Mouse (Mus musculus): ENCODE data around the gene G6pc.
A peak's percentile ranks its signal among the peaks of the same experiment; 100 is the strongest.
"Not testable (repeated sequence)": the region's sequence is repeated elsewhere in the genome, so short reads cannot be mapped to it uniquely, and the experiment has no call there.

The G6pc gene

DNA sequence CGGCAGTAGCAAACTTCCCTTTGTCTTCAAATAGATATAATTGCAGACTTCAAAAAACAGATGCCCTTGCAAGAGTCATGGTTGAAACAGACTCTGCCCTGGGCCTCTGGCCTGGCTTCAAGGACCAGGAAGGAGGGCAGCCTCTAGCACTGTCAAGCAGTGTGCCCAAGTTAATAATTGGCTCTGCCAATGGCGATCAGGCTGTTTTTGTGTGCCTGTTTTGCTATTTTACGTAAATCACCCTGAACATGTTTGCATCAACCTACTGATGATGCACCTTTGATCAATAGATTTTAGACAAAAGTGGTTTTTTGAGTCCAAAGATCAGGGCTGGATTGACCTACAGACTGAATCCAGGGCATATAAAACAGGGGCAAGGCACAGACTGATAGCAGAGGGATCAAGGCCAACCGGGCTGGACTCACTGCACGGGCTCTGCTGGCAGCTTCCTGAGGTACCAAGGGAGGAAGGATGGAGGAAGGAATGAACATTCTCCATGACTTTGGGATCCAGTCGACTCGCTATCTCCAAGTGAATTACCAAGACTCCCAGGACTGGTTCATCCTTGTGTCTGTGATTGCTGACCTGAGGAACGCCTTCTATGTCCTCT, at the start of gene G6pc:
Gene G6pc (plus strand): TSS at position 236 of the 610 bp plus-strand sequence.
- no peak for DNase-seq

DNA sequence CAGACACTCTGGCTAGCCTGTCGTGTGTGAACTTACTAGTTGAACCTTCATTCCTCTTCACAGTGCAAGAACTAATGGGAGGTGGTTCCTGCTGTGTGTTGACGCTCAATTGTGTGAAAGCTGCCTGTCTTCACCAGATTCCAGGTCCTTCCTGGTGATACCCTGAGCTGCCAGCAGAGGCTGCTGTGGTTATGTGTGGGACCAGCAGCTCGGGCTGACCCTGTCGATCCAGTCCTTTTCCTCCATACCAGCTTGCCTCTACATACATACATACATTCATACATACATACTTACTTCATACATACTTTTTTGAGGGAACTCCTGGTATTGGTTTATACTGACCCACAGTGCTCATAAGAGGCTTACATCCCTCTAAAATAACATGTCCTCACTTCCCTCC, 43.8 kb upstream of the G6pc start:
- DNase-seq: peak; percentile 77

DNA sequence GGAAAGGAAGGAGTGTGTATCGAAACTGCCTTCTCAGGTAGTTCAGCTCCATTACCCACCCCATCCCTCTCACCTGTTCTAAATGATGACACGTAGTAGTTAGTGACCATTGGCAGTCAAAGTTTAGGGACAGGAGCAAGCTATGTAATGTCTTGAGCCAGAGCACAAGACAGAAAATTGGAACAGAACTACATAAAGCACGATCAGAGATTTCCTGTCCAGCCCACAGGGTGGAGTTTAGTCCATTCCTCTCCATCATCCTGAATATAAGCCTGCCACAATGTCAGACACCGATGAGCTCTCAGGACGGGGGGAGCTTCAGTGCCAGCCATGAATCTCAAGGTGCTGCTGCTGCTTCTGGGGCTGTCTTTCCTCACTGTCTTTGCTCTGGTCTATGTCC, 42.6 kb upstream of the G6pc start, which contains the start of gene Aoc2:
Gene Aoc2 (plus strand): TSS at position 301 of the 400 bp plus-strand sequence.
- no peak for DNase-seq

DNA sequence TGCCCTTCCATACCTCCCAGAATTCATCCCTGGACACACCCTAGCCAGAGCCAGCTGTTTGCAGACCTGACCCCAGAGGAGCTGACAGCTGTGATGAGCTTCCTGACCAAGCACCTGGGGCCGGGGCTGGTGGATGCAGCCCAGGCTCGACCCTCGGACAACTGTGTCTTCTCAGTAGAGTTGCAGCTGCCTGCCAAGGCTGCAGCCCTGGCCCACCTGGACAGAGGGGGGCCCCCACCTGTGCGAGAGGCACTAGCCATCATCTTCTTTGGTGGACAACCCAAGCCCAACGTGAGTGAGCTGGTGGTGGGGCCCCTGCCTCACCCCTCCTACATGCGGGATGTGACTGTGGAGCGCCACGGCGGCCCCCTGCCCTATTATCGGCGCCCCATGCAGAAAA, 42.2 kb upstream of the G6pc start:
- DNase-seq: not testable (repeated sequence)

DNA sequence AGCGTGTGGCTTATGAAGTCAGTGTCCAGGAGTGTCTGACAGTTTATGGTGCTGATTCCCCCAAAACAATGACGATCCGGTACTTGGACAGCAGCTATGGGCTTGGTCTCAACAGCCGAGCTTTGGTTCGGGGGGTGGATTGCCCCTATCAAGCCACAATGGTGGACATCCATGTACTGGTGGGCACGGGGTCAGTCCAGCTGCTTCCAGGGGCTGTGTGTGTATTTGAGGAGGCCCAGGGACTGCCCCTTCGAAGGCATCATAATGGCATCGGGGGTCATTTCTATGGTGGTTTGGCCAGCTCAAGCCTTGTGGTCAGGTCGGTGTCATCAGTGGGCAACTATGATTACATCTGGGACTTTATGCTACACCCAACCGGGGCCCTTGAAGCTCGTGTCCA, 41.2 kb upstream of the G6pc start:
- no peak for DNase-seq

DNA sequence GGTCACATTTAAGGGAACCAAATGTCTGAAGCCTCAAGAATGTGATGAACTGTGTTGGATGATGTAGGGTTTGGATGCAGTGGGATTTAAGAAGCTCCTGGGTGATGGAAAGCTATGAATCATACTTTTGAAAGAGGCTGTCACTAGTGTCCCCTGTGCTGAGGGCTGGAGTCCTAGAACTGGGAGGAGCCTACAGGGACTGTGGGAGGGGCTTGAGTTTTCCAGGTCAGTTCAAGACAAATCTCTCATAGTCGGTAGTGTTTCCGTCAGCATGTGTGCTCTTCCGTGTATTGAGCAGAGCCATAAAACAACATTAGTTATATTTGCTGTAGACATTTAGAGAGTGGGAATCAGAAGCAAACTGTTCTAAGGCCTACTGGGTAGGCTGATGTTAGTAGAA, 40.0 kb upstream of the G6pc start:
- DNase-seq: no peak

DNA sequence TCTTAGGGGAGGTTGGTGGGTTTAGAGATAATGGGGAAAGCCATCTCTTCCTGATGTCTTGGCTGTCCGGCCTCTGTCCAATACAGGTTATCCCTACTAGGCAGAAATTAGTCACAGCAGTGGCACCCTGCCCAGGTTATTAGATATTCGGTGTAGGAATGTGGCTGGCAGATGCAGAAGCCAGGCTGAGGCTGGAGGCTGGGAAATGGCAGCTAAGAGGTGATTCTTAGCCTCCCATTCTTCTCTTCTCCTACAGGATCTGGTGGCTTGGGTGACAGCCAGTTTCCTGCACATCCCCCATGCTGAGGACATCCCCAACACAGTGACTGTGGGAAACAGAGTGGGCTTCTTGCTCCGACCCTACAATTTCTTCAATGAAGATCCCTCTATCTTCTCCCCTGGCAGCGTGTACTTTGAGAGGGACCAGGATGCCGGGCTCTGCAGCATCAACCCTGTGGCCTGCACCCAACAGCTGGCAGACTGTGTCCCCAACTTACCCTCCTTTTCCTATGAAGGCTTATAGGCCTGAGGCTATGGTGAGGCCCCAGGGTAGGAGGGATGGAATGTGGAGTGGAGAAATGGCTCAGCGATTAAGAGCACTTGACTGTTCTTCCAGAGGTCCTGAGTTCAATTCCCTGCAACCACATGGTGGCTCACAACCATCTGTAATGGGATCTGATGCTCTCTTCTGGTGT, 38.3 kb upstream of the G6pc start:
- peak; percentile 22 for DNase-seq

DNA sequence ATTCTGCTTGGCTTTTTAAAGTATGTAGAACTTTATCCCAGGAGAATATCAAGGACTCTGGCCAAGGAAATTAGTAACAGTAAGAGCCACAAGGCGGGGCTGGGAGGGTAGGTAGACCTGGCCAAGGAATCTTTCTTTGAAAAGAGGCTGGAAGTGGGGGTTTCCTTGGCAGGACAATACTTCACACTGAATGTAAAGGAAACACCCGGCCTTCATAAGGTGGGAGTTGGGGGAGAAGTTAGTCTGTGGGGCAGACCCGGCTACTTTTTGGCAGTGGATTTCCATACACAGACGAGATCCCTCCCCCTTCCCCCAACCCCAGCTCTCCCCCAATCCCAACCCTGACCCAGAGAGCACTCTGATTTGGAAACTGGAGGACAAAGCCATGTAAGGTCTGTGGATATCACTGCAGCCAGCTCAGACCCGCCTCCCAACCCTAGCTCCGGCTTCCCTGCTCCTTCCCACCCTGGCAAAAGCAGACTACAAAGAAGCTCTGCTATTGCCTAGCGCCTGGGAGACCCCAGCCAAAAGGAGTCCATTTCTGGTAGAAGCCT, 36.9 kb upstream of the G6pc start, which contains the start of gene Aoc3:
Gene Aoc3 (plus strand): TSS at position 235 of the 554 bp plus-strand sequence.
- no peak for DNase-seq

DNA sequence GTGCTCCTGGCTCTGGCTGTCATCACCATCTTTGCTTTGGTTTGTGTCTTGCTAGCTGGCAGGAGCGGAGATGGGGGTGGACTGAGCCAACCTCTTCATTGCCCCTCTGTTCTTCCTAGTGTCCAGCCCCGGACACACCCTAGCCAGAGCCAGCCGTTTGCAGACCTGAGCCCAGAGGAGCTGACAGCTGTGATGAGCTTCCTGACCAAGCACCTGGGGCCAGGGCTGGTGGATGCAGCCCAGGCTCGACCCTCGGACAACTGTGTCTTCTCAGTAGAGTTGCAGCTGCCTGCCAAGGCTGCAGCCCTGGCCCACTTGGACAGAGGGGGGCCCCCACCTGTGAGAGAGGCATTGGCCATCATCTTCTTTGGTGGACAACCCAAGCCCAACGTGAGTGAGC, 36.4 kb upstream of the G6pc start:
- not testable (repeated sequence) for DNase-seq

DNA sequence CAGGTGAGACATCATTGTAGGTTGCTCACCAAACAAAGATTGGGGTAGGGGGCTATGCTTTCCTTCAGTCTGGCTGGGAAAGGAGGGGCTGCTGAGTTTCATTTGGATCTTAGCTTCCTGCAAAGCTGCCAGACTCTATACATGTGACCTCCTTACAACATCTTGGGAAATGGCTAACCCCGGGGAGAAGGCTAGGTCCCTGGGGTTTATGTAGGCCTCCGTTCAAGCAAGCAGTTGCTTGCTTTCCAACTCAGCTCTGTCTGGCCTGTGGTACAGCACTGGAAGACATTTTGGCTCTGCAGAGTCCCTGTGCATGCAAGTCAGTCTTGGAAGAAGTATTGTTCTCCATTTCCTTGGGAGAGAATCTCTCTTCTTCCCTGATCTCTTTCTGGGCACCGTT, 34.8 kb upstream of the G6pc start:
- no peak for DNase-seq

DNA sequence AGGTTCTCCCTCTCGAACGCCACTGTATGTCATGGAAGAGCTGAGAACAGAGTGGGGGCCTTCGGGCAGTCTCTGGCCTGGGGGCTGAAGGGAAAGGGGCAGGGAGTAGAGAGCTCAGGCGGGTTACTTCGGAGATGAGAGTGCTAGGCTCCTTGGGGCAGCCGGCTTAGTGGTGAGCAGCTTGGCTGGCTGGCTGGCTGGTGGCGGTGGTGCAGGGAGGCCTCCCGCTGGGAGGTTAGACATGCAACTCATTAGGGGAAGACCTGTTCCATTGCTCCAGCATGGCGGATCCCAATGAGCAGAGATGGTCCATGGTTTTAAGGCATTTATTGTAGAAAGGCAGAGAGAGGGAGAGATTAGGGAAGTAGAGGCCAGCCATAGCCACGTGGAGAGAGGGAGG, 33.3 kb upstream of the G6pc start:
- no peak for DNase-seq

DNA sequence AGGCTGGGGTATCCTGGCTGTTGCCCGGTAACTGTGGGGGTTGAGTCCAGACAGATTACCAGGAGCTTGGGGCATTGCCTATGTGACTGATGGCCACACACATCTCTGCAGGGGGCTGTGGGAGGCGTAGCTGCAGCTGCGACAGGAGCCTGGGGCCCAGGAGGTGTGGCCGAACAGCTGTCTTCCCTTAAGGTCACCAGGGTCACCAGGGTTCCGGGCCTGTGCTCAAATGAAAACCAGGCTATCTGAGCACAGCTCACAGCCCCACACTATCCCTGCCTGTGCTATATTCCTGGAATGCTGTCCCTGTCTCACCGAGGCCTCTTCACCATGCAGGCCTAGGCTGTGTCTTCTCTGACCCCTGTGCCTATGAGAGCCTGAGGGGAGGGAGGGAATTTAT, 32.8 kb upstream of the G6pc start:
- no peak for DNase-seq

DNA sequence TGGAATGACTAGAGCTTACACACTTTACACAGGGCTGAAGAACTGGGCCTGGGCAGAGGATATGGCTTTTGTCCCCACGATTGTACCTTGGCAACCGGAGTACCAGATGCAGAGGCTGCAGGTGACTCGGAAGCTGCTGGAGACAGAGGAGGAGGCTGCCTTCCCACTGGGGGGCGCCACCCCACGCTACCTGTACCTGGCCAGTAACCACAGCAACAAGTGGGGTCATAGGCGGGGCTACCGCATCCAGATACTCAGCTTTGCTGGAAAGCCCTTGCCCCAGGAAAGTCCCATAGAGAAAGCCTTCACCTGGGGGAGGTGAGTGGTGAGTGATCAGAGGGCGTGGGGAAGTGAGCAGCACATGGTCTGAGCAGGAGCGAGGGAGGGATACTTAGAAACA, 31.7 kb upstream of the G6pc start:
- no peak for DNase-seq

DNA sequence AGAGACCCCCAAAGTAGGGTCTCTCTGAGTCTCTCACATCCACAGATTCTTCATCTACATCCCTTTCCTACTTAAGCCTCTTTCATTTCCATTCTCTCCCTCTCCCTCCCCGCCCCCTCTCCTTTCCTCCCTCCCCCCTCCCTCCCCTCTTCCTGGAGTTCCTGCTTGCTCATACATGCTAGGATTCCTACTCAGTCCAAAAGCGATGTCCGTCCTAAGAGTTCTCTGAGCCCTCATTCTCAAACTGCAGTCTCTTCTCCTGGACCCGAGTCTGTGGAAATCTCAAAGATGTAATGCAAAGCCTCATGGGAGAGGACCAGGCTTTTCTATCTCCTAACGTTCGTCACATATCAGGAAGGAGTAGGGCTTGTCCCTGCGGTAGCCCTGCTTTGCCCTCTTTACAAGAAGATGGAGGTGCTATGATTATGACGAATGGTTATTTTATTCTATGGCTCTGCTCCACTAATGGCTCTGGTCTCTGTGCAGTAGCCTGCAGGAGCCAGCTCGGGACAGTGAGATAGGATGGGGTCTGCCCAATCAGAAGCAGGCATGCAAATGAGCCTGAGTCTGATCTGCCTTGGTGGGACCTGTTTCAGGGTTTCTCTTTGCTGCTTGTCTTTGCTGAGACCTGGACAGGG, 29.1 kb upstream of the G6pc start:
- DNase-seq: no peak

DNA sequence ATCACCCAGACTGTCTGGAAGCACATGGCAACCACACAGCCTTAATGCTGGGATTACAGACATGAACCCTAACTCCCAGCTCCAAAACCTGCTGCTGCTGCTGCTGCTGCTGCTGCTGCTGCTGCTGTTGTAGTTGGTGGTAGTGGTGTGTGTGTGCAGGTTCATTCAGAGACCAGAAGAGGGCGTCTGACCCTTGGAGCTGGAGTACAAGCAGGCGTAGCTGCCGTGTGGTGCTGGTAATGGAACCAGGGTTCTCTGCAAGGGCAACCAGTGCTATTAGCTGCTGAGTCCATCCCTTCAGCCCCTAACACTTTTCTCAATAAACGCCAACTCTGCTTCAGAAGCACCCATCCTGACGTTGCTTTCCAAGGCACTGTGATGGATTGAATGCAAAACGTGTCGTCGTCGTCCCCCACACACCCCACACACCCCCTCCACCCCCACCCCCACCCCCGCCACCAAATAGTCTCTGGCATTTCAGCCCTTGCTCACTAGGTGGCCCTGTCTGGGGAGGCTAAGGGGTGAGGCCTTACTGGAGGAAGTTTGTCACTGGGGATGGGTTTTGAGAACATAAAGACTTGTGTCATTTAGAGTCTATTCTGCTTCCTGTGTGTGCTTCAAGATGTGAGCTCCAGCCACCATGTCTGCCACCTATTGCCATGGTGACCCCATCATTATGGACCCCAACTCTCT, 20.1 kb upstream of the G6pc start:
- DNase-seq: no peak

DNA sequence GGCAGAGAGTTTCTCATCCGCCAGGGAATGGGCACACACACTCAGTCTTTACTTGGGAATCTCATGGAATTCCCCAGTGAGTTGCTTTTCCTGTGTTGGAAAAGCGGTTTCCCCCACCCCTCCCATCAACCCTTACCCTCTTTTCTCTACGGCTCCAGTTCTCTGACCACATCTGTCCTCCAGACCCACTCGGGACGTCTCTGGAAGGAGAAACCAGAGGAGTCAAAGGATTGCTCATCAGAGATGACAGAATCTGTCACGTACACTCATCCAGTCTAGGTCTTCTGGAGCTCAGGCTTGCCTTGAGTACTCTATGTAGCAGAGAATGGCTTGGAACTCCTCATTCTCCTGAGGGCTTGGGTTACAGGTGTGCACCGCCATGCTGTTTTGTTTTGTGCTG, 18.6 kb upstream of the G6pc start:
- no peak for DNase-seq

DNA sequence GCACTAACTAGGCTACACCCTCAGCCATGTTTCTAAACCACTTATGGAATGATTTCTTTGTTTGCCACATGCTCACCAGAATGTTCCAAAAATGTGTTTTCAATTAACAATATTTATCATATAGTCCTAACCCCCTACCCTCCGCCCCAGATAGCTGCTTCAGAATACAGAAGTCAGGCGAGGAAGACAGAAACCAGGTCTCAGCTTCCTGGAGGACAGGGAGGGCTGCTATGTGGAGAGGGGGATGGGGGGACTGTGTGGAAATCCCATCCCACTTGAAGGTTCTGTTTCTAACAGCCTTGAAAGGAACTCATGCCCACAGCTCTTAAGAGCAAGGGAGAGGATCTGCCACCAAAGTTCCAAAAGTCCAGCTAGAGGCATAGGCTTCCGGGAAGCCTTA, 18.1 kb upstream of the G6pc start:
- DNase-seq: no peak

DNA sequence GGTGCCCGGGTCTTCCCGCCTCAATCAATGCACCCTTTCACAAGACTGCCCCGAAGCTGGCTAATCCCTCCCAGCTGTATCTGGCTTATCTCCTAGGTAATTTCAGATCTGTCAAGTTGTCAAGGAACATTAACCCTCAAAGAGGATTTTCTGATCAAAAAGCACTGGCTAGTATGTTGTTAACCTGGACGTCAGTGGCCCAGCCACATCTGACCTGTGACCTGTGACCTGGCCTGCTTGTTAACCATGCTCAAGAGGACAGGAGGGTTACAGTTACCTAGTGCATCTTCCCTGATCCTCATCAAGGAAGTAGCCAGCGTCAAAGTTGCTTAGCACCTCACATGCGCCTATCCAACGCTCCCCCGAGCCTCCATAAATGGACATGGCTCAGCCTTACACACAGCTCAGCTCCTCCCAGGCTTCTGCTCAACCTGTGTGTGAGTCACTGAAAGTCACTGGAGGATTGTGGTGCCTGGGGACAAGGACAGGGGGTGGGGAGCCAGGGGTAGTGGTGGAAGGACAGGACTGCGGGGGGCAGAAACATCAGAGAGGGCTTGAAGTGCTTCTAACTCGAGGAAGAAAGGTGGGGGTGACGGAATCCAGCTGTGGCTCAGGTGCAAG, 16.2 kb upstream of the G6pc start:
- no peak for DNase-seq

DNA sequence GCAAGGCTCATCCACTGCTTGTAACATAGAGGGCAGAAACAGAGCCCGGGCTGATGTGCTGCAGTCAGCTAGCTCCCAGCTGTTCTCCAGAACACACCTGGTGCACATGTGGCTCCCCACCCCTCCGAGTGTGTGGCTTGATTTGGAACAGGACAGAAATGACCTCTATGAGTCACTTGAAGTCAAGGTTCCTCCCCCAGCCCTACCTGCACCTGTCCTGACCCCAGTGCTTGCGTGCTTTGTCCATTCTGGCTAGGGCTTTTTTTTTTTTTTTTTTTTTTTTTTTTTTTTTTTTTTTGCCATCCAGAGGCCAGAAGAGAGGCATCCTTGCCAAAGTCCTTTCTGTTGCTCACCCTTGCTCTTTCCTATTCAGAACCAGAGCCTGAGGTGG, 15.6 kb upstream of the G6pc start:
- DNase-seq: no peak

DNA sequence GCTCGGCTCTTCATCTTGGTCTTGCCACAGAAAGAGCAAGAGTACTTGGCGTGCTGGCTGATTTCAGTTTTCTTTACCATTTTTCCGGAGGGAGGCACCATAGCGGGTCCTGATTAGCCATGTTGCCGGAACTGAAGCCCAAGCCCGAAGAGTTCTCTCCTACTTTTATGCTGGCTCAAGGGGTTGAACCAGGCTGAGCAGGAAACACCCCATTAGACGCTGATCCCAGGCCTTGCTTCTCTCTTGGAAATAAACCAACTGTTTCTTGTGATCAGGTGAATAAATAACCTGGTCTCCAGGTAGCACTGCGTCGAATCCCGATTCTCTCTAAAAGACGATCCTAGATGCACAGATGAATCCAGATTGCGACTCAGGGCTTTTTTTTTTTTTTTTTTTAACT, 13.9 kb upstream of the G6pc start:
- no peak for DNase-seq

DNA sequence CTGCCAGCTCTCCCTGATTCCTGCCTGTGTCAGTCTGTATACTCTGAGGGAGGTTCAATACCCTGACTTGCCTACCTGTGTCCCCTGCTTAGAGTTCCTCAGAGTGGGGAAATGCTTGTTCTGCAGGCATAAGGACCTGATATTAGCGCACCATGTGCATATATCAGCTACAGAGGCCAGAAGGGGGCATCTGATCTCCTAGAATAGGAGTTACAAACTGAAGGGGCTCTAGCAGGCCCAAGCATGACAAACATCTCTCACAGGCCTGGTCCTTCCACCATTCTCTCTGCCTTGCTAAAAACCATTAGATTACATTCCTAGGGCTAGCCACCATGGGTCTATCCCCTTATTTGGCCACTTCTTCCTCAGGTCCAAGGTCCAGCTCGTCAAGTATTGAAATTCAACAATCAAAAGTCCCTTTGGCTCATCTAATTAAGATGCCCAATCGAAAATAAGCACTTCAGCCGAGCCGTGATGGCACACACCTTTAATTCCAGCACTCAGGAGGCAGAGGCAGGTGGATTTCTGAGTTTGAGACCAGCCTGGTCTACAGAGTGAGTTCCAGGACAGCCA, 12.8 kb upstream of the G6pc start:
- DNase-seq: no peak

DNA sequence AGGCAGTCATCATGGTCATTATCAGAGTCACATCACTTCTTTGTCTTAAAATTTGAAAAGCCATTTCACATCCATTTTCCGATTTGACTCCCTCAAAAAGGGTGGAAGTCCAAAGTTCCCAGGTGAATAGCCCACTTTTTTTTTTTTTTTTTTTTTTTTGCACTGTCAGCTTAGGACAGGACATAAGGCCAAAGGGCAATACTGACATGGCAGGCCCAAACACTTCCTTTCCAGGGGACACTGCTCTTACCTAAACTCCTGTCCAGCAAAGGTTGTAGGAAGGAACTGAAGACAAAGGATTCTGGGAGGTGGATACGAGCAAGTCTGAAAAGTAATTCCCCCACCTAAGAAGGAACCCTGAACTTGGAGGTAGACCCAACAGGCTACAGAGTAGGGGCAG, 11.4 kb upstream of the G6pc start:
- DNase-seq: no peak

Measured in lung, postnatal 14 days (tissue).